Mouse (Mus musculus) CH12.LX (cell line): ENCODE measurements around the gene Astn2. TPM values are rescaled to one million over a fixed set of nuclear protein-coding genes. Genes with fewer than 3 reads are reported as not detected.

Source experiments
- DNase-seq: peaks from one replicate; pipeline ENCODE4 v3.0.0-alpha.2; 2013; ENCODE audit errors: extremely low read depth
- H3K27ac ChIP-seq: 2 replicates; pipeline ENCODE4 v1.5.1; 2012; ENCODE audit warnings: low read depth, mild to moderate bottlenecking, control low read depth, moderate library complexity; ENCODE audit not compliant: insufficient read depth
- H3K27me3 ChIP-seq: replicated peaks from 2 replicates; pipeline ENCODE3; 2012; ENCODE audit warnings: inconsistent platforms
- H3K36me3 ChIP-seq, 2 experiments: replicated peaks in 1 of 2; 2 replicates each; pipeline versions ENCODE3 to v1.6.1; 2012; ENCODE audit warnings: inconsistent platforms in 1 of 2, low read length in 1 of 2, mild to moderate bottlenecking in 1 of 2, mixed read lengths in 1 of 2, moderate library complexity in 1 of 2; ENCODE audit not compliant: control insufficient read depth in 1 of 2, insufficient read depth in 1 of 2
- H3K4me1 ChIP-seq, 2 experiments: 2 replicates each; pipeline ENCODE4 v1.6.1; 2012; ENCODE audit warnings: inconsistent platforms in 1 of 2, moderate library complexity in 1 of 2; ENCODE audit not compliant: insufficient read depth in 2 of 2, control insufficient read depth in 1 of 2
- H3K4me2 ChIP-seq: 2 replicates; pipeline ENCODE4 v1.6.1; 2012; ENCODE audit warnings: low read depth, mild to moderate bottlenecking, control low read depth; ENCODE audit not compliant: poor library complexity, insufficient read depth, severe bottlenecking
- H3K4me3 ChIP-seq, 3 experiments: fragments of 150-350 bp in 1 of 3; sonication (generic) in 1 of 3; replicated peaks in 1 of 3; 2 replicates each; pipeline versions ENCODE3 to v1.5.1; 2011 to 2012; ENCODE audit warnings: low read depth in 2 of 3, low read length in 2 of 3, mild to moderate bottlenecking in 2 of 3, moderate library complexity in 2 of 3, control low read depth in 1 of 3, improper control_type of control experiment in 1 of 3, inconsistent platforms in 1 of 3, mixed read lengths in 1 of 3; ENCODE audit not compliant: poor library complexity in 1 of 3
- H3K79me2 ChIP-seq: replicated peaks from 2 replicates; pipeline ENCODE4 v1.6.1; 2012; ENCODE audit warnings: mild to moderate bottlenecking, moderate library complexity; ENCODE audit not compliant: control insufficient read depth, poor library complexity, insufficient read depth, severe bottlenecking; ENCODE audit errors: extremely low read depth
- H3K9ac ChIP-seq: 2 replicates; pipeline ENCODE4 v1.6.1; 2012; ENCODE audit warnings: low read depth, mild to moderate bottlenecking, control low read depth, moderate library complexity; ENCODE audit not compliant: insufficient read depth
- H3K9me3 ChIP-seq: replicated peaks from 2 replicates; pipeline ENCODE3; 2012; ENCODE audit warnings: low read length, inconsistent platforms, mixed read lengths
- CHD1 ChIP-seq: IDR thresholded peaks from 2 replicates; pipeline ENCODE4 v1.6.1; 2012; ENCODE audit warnings: low read depth, low read length, improper control_type of control experiment, inconsistent platforms
- CHD2 ChIP-seq: IDR thresholded peaks from 2 replicates; pipeline ENCODE4 v1.6.1; 2011; ENCODE audit warnings: low read length, improper control_type of control experiment
- CTCF ChIP-seq, 2 experiments: IDR thresholded peaks in 1 of 2; conservative IDR thresholded peaks in 1 of 2; 2 replicates each; pipeline ENCODE4 v1.5.1; 2011 to 2012; ENCODE audit warnings: low read depth in 2 of 2, low read length in 2 of 2, improper control_type of control experiment in 1 of 2, inconsistent platforms in 1 of 2, mild to moderate bottlenecking in 1 of 2, moderate library complexity in 1 of 2
- E2F4 ChIP-seq: IDR thresholded peaks from 2 replicates; pipeline ENCODE4 v1.6.1; 2011; ENCODE audit warnings: low read depth, low read length, improper control_type of control experiment; ENCODE audit not compliant: insufficient replicate concordance
- EP300 ChIP-seq: IDR thresholded peaks from 2 replicates; pipeline ENCODE4 v1.6.1; 2011; ENCODE audit warnings: low read length, improper control_type of control experiment
- ETS1 ChIP-seq: conservative IDR thresholded peaks from 2 replicates; pipeline ENCODE4 v1.6.1; 2012; ENCODE audit warnings: low read depth, mild to moderate bottlenecking, inconsistent platforms, low read length, improper control_type of control experiment, moderate library complexity
- KAT2A ChIP-seq: IDR thresholded peaks from 2 replicates; pipeline ENCODE4 v1.6.1; 2012; ENCODE audit warnings: low read length, improper control_type of control experiment, inconsistent platforms; ENCODE audit not compliant: insufficient replicate concordance
- MAFK ChIP-seq: IDR thresholded peaks from 2 replicates; pipeline ENCODE4 v1.6.1; 2011; ENCODE audit warnings: low read length, improper control_type of control experiment; ENCODE audit not compliant: insufficient replicate concordance
- MAX ChIP-seq: IDR thresholded peaks from 2 replicates; pipeline ENCODE4 v1.6.1; 2011; ENCODE audit warnings: low read length, improper control_type of control experiment
- MAZ ChIP-seq: IDR thresholded peaks from 2 replicates; pipeline ENCODE4 v1.6.1; 2012; ENCODE audit warnings: low read depth, mild to moderate bottlenecking, inconsistent platforms, low read length, improper control_type of control experiment, moderate library complexity
- MEF2A ChIP-seq: IDR thresholded peaks from 2 replicates; pipeline ENCODE4 v1.6.1; 2014; ENCODE audit warnings: low read depth, mild to moderate bottlenecking, inconsistent platforms, low read length, improper control_type of control experiment, borderline replicate concordance
- MYC ChIP-seq: IDR thresholded peaks from 2 replicates; pipeline ENCODE4 v1.6.1; 2011; ENCODE audit warnings: low read depth, mild to moderate bottlenecking, improper control_type of control experiment, low read length
- NELFE ChIP-seq: IDR thresholded peaks from 2 replicates; pipeline ENCODE4 v1.6.1; 2011; ENCODE audit warnings: low read depth, low read length, improper control_type of control experiment
- NRF1 ChIP-seq: IDR thresholded peaks from 2 replicates; pipeline ENCODE4 v1.6.1; 2014; ENCODE audit warnings: low read depth, mild to moderate bottlenecking, inconsistent platforms, low read length, improper control_type of control experiment, moderate library complexity
- PAX5 ChIP-seq: IDR thresholded peaks from 2 replicates; pipeline ENCODE4 v1.6.1; 2012; ENCODE audit warnings: low read length, inconsistent platforms, mixed read lengths
- POLR2A ChIP-seq: IDR thresholded peaks from 2 replicates; pipeline ENCODE4 v1.6.1; 2011; ENCODE audit warnings: low read depth, mild to moderate bottlenecking, improper control_type of control experiment, low read length
- POLR2AphosphoS2 ChIP-seq: IDR thresholded peaks from 2 replicates; pipeline ENCODE4 v1.6.1; 2011; ENCODE audit warnings: low read depth, low read length, improper control_type of control experiment
- TCF12 ChIP-seq: IDR thresholded peaks from 2 replicates; pipeline ENCODE4 v1.6.1; 2014; ENCODE audit warnings: low read depth, mild to moderate bottlenecking, inconsistent platforms, low read length, improper control_type of control experiment
- USF1 ChIP-seq: IDR thresholded peaks from 2 replicates; pipeline ENCODE4 v1.6.1; 2014; ENCODE audit warnings: low read depth, mild to moderate bottlenecking, inconsistent platforms, low read length, improper control_type of control experiment
- USF2 ChIP-seq: conservative IDR thresholded peaks from 2 replicates; pipeline ENCODE4 v1.6.1; 2011; ENCODE audit warnings: low read depth, low read length, improper control_type of control experiment
- ZMIZ1 ChIP-seq: IDR thresholded peaks from 2 replicates; pipeline ENCODE4 v1.6.1; 2012; ENCODE audit warnings: low read depth, mild to moderate bottlenecking, inconsistent platforms, low read length, improper control_type of control experiment
- ZNF384 ChIP-seq: IDR thresholded peaks from 2 replicates; pipeline ENCODE4 v1.6.1; 2012; ENCODE audit warnings: low read depth, low read length, improper control_type of control experiment, inconsistent platforms
- dilution Hi-C: fragments of 300-500 bp; cut with MboI; formaldehyde crosslinking; loops from 2 replicates; pipeline ENCODE4 v1.14.3; 2020; ENCODE audit warnings: low sequenced_read_pairs; ENCODE audit not compliant: extremely low pct_unique_long_range_greater_than_20kb, extremely low pct_ligation_motif_present
- in situ Hi-C: fragments of 300-500 bp; cut with MboI; formaldehyde crosslinking; loops from 3 replicates; pipeline ENCODE4 v1.14.3; 2019; ENCODE audit warnings: low sequenced_read_pairs, low pct_ligation_motif_present, low pct_unique_long_range_greater_than_20kb, mixed read lengths
- polyA plus RNA-seq: library from polyadenylated mRNA; unstranded; fragments of >175 nt; gene quantifications from 2 replicates; pipeline ENCODE4 v1.2.1, GENCODE M21; 2012; ENCODE audit warnings: low read depth; ENCODE audit not compliant: insufficient read length
- total RNA-seq, 2 experiments: library from RNA; depleted of rRNA; stranded (reverse); fragments of 300-350 nt in 1 of 2; fragments of >200 nt in 1 of 2; gene quantifications; 2 replicates each; pipeline ENCODE4 v1.2.3; 2012 to 2014

Astn2 gene
- total and polyA plus RNA-seq, 3 experiments, result not detected

GRCm38 (mm10) chr4:65711678-65712077 is 692.7 kb downstream of the Astn2 start:
- no peak overlapping the region for H3K9ac ChIP-seq
- no peak overlapping the region for H3K4me3 ChIP-seq
- no peaks in the 10 kb centered on the region for H3K4me1 ChIP-seq
- no peaks in the 10 kb centered on the region for H3K36me3 ChIP-seq
- dilution Hi-C loops (no loop called here), in situ Hi-C loops (no loop called here)
- TF ChIP-seq MAFK (no peak), CHD2 (no peak), USF2 (no peak), CTCF (conservative IDR thresholded peaks at IDR 0.05 in 1 of 2, IDR thresholded peaks at IDR 0.05 in 1 of 2; ENCODE audit: low read depth in 2 of 2, low read length in 2 of 2) (no peak), MAX (no peak), PAX5 (no peak), TCF12 (no peak), MAZ (no peak), USF1 (no peak), E2F4 (no peak), ZMIZ1 (no peak)
- H3K9me3 ChIP-seq, result peaks cover 26% of the 10 kb centered on the region
- DNase-seq, result no peak
- H3K4me2 ChIP-seq, result no peak overlapping the region
- no peaks in the 10 kb centered on the region for H3K79me2 ChIP-seq
- H3K27me3 ChIP-seq, result no peaks in the 10 kb centered on the region
- no peak overlapping the region for H3K27ac ChIP-seq

DNA sequence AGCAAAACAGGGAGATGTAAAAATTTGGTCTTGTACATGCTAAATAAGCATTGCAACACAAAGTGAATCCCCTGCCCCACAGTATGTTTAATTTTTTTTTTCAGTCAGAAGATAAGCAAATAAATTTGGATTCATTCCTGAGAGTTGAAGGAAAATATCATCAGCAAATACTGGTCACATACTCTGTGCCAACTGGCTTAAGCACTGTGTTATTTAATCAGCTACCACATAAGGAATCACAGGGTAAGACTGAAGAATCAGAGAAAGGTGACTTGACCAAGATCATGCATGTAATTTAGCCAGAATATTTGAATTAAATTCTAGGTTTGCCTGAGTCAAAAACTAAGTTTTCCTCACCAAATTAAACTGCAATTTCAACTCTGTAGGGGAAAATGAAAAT is 693.8 kb downstream of the Astn2 start:
- Histone ChIP-seq H3K4me1 (no peaks in the 10 kb centered on the region), H3K27ac (no peak overlapping the region), H3K9ac (no peak overlapping the region), H3K79me2 (no peaks in the 10 kb centered on the region), H3K36me3 (no peaks in the 10 kb centered on the region), H3K27me3 (no peaks in the 10 kb centered on the region), H3K9me3 (peaks cover 29% of the 10 kb centered on the region), H3K4me3 (no peak overlapping the region), H3K4me2 (no peak overlapping the region)
- dilution Hi-C loops, result no loop called here
- TF ChIP-seq POLR2A (no peak), ETS1 (no peak), ZMIZ1 (no peak), KAT2A (no peak), EP300 (no peak), USF1 (no peak), ZNF384 (no peak), MYC (no peak), MAX (no peak), NELFE (no peak), NRF1 (no peak), CHD1 (no peak), USF2 (no peak), POLR2AphosphoS2 (no peak), CTCF (conservative IDR thresholded peaks at IDR 0.05 in 1 of 2, IDR thresholded peaks at IDR 0.05 in 1 of 2; ENCODE audit: low read depth in 2 of 2, low read length in 2 of 2) (no peak), MEF2A (no peak)
- in situ Hi-C loops, result no loop called here
- DNase-seq, result no peak
